Mouse (Mus musculus): ENCODE data around the gene Il27.

The Il27 gene

DNA sequence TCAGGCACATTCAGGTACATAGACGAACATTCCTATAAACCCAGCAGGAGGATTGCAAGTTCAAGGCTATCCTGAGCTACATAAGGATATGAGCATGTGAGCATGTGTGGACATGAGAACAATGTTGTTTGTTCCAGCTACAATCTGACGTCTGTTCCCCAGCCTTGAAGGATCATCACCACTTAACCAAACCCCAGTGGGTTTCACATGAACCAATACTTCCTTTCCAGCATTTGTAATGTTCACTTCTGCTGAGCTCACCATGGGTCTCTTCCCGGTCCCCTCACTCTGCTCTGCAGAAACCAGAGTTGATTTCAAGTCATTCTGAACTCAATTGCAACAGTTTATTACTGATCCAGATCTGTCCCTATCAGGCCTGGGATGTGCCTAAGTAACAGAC lies 7.9 kb upstream of the Il27 start:
- no peak for DNase-seq

DNA sequence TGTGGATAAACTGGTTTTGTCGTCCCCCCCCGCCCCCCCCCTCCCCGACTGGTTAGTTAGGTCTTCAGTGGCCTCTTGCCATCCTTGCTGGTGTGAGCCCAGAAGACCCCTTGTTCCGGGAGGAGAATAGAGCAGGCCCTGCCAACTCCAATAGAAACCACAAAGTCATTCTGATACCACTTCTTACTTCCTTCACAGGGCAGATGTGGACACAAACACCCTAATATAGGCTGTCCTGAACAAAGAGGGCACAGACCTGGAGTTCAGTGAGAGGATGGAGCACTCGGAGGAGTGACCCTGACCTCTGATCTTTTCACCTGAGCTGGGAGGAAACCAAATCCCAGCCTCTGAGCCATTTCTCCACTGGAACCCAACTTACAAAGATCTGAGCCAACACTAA lies 7.2 kb upstream of the Il27 start:
- DNase-seq = no peak

DNA sequence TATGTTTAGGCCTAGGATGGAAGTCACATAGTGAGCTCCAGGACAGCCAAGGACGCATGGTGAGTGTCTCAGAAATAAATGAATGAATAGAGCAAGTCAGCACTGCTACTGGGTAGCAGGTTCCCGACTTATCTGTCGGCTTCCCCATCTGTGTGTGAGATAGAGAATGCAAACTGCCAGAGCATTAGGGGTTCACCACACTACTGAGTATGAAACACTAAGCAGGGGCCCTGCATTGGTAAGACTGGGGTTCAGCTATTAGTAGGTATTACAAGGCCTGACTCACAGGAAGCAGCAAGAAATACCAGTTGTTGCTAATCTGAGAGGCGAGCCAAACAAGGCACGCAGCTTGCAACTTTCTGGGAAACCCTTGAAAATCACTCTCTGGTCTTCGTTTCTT lies 4.2 kb upstream of the Il27 start:
- DNase-seq = no peak

DNA sequence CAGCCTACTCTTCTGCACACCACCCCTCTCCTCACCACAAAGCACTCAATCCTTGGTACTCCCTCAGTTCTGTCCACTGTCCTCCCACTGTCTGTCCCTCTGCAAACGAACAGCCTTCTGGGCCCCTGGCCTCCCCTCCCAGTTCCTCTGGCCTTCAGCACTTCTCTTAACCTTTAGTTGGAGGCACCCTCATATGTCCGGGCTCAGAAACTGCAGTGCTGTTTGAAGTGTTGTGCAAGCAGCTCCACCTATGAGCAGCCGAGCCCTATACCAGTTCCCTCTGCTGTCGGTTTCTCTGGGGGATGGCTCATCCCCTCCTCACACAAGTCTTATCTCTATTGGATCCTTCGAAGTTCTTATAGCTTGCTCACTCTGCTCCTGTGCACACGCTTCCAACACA lies 1.7 kb upstream of the Il27 start:
- no peak for DNase-seq

DNA sequence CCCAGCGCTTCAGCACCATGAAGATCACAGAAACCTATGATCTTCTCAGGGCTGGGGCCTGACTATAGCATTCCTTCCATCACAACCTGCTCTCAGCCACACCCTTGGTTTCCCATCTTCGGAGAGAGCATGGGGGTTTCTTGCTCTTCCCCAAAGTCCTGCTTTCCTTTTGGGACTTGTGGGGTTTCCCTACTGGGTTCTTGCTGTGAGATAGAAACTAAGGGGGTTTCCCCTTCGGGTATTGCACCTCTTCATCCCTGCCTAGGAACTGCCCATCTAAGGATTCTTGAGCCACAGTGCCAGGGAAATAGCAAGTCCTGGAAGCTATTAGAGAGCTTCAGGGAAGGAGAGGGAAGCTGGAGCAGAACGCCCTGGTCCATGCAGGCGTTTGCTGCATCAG lies 1.1 kb upstream of the Il27 start:
- DNase-seq = no peak

DNA sequence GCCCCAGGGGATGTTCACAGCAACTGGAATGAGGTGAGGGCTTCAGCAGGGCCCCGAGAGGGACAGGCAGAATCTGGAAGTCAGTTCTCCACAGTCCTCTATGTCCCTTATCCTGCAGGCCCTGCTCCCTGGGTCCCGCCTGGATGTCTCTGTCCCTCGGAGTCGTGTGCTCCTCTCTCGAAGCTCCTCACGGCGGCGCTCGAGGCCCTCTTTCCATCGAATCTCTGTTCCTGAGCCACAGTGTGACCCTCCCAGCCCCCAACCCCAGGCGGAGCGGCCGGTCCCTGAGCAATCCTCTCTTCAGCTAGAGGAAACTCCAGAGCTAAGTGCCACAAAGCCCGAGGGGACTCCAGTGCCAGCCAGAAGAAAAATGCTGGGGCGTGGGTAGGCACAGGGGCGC lies 7.0 kb downstream of the Il27 start:
- peak in 1 of 2 experiments; percentile 31 for DNase-seq

DNA sequence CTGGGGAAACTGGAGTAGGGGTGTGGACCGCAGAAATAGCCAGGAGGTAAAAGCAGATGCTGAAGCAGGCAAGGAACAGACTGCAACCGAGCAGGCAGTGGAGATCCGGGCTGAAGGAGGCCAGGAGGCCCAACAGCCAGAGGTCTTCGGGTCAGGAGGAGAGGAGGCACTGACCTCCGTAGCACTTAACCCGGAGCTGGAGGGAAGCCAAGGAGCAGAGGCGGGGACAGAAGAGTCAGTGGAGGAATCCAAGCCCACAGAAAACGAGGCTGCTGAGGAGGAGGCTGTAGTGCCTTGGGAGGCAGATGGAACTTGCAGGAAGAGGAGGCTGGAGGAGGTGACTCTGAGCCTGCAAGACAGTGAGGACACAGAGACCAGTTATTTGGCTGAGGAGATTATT lies 7.9 kb downstream of the Il27 start:
- peak; percentile 61 to 71 for DNase-seq

DNA sequence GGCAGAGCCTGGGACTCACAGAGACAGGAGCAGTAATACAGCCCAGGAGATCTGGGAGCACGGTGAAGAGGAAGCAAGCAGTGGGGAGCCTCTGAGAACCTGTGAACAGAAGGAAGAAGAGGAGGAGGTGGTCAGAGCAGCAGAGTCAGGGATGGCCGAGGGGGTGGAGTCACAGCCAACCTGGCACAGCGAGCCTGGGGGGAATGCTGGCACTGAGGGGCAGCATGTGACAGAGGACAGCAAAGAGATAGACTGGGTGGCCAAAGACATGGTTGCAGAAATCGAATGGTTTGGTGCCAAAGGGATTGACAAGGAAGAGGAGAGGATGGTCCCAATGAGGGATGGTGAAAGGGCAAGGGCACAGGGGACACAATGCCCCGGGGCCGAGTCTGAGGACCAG lies 9.0 kb downstream of the Il27 start, which contains the start of gene Cln3:
TSS of gene Cln3 (minus strand) at position 101 of the 400 bp plus-strand sequence.
- DNase-seq = no peak

DNA sequence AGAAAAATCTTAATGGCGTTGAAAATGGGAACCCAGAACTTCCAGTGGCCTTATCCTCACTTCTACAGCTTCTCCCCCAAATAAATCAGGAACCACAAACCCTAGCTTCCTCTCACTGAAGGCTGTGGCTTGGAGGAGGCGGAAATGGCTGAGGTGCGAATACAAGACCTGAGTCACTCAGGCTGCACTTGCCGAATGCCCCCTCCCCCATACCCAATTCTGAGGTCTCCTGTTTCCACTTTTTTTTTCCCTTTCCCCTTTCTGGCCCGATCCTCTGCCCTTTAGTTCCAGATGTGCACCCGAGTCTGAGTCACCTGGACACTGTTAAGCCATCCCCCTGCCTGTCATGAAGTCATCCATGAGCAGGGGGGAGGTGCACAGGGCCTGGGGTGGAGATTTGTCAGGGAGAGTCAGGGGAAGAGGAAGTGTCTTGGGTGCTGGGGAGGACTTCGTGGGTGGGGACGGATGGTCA lies 10.2 kb downstream of the Il27 start, which contains the start of gene Apobr:
TSS of gene Apobr (plus strand) at position 437 of the 472 bp plus-strand sequence.
- no peak for DNase-seq

DNA sequence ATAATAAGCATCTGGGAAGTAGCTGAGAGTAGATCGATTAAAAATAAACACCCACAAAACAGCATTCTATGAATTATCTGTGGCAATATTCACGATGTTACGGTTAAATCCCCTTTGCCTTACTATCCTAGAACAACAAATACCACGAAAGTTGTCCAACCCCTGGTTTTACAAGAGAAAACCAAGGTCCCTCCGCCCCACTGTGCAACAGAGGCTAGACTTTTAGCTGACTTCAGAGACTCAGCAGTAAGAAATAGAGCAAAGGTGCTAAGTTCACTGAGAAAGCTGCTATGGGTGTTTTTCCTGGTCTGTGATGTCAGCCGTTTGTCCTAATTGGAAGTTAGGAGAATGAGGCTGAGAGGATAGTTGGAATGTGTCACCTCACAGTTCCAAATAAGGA lies 11.0 kb downstream of the Il27 start:
- DNase-seq = no peak

DNA sequence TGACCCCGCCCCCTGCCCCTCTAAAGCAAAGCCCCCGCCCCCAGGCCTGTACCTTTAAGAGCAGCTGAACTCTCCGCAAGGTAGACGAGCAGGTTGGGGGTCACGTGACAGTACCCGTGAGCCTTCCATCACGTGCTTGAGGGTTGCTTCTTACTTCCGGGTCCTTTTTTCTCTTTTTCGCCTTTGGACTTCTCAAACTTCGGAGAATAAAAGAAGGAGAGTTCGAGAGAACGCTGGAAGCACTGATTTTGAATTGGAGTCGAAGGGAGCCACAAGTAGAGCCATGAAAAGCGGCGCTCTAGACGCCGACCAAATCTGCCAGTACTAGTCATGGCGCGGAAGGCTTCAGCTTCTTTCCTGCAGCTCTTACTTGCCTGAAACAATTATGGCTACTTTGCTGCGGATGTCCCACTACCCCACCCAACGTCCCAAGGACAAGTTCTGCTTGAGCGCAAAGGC lies 11.5 kb downstream of the Il27 start:
- peak; percentile 92 for DNase-seq

DNA sequence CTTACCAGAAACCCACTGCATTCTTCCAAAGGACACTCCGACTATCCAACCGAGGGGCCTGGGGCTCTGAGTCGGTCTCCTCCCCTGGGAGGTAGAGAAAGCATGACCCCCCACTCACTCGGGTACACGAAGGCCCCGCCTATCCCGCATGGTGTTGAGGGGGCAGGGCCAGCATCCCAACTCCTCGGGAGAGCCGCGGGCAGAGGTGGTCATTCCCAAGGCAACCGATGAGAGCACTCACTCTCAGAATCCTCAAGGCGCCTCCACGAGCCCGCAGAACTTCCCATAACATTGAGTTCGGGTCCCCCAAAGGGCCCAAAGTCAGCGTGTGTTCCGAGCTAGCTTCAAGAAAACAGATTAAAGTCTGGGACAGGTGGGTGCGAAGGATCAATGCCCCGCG lies 12.0 kb downstream of the Il27 start:
- DNase-seq = peak in 1 of 2 experiments; percentile 45

DNA sequence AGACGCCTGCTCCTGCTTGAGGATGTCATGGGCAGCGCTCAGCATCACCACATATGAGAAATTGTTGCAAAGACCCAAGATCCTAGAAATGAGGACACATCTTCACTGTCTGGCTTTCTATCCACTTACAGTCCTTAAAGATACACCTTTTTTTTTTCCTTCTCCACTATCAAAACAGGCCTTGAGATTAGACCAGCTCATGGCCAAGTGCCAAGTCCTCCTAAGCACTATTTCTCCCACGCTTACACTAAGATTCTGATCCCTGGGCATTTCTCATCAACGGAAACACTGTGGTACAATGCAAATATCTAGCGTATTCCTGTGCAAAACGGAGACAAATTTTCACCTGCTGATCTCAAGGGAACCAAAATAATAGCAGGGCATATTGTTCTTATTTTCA lies 13.1 kb downstream of the Il27 start:
- DNase-seq = no peak

DNA sequence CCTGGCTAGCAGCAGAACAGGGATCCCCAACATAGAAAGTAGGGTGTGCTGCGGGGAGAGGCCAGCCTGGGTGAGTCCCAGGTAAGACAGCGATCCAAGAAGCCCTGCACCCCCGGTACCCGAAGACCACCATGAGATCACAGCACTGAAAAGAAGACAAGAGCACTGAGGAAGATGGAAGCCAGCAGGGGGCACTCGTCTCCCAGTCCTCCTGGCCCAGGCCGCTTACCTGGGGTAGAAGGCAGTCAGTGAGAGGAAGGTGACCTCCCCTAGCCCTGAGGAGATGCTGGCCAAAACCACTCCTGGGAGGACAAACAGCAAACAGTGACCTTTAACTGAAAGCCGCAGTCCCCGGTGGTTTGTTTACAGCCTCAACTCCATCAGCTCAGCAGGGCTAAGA lies 15.6 kb downstream of the Il27 start:
- peak; percentile 76 to 77 for DNase-seq

DNA sequence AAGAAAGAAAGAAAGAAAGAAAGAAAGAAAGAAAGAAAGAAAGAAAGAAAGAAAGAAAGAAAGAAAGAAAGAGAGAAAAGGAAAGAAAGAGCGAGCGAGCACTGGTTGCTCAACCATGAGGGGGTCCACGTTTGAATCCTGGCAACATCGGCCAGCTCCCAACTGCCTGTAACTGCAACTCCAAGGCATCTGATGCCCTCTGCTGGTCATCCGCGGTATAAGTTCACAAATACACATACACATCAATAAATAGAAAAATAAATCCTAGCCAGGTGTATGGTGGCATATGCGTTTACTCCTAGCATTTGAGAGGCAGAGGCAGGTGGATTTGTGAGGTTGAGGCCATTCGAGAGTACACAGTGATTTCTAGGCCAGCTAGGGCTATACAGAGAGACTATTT lies 17.8 kb downstream of the Il27 start:
- peak in 1 of 2 experiments; percentile 76 for DNase-seq

DNA sequence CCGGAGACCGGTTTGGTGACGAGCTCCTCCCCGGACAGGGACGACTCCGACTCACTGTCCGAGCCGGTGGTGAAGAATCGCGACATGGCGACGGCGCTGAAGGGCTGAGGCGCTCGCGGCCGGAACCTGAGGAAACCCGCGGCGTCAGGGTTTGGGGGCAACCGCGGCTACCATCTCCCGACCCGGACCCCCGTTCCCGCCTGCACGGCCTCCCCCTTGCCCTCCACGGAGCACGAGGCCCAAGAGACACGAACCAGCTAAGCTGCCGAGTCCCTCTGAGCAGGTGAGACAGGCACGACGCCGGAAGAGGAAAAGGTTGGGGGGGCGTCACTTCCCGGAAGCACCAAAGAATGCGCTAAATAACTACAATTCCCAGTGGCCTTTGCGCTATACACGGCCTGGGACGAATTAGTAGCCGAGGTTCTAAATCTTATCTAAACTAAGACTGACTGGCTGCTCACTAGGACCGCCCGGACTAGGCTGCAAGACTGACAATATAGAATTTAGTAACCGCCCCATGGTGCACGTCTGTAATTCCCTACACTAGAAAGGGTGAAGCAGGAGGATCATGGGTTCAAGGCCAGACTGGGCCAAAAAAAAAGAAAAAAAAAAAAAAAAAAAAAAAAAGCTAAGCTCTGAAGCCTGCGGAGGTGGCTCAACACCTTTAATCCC lies 28.5 kb downstream of the Il27 start, which contains the start of gene Eif3c:
TSS of gene Eif3c (minus strand) at position 318 of the 672 bp plus-strand sequence.
- DNase-seq = peak; percentile 89 to 91

DNA sequence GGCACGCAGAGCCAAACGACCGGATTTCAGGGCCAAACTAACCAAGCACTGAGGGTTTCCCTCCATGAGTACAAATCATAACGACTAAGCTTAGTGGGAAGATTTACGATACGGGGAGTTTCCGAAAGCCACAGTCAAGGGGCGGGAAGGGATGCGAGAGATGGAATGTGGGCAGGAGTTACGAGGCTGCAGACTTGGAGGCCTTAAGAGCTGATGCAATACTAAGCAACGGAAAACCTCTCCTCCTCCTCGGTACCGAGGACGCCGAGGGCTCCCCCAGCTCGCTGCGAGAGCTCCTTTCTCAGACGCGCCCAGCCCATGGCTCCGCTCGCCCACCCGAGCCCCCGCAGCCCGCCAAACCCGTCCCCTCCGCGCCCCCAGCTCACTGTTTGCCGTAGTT lies 29.0 kb downstream of the Il27 start:
- DNase-seq = no peak

DNA sequence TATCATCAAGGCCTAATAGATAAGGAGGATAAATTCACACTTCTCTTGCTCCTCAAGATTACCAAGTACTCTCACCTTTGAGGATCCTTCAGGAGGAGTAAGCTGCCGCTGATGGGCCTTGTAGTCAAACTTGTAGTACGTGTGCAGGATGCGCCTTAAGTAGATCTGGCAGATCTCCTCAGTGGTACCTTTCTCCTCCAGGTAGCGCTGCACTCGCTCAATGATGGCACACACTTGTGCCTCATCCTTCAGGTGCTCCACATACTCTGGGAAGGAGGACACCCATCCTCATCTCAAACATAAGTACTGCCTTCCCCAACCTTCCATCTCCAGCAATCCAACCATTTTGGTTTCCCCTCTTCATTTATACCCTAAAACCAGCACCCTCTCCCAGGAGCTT lies 38.1 kb downstream of the Il27 start:
- no peak for DNase-seq

DNA sequence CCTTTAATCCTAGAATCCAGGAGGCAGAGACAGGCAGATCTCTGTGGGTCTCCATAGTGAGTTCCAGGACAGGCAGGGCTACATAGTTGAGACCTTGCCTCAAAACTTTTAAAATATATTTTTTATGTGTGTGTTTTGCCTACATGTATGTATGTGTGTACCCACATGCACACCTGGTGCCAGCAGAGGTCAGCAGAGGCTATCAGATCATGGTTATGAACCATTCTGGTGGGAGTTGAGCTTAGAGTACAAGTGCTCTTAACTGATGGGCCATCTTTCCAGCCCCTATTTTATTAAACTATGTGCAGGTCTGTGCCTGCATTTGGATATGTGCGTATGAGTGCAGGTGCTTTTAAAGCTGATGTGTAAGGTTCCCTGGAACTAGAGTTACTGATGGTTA lies 39.9 kb downstream of the Il27 start:
- no peak for DNase-seq

DNA sequence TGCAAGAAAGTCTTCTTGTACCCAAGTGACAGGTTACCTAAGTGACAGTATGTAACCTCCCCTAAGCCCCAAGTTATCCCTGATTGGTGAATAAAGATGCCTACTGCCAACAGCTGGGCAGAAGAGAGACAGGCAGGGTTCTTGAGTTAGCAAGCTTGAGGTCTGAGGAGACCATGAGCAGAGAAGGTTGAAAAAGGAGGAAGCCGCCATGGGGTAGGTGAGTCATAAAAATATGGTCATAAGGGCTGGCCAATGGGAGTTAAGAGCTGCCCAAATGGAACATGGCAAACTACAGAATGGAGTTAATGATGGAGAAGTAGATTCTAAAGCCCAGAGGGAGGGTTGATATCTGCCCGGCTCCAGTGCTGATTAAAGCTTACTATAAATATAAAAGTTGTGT lies 49.1 kb downstream of the Il27 start:
- no peak for DNase-seq

DNA sequence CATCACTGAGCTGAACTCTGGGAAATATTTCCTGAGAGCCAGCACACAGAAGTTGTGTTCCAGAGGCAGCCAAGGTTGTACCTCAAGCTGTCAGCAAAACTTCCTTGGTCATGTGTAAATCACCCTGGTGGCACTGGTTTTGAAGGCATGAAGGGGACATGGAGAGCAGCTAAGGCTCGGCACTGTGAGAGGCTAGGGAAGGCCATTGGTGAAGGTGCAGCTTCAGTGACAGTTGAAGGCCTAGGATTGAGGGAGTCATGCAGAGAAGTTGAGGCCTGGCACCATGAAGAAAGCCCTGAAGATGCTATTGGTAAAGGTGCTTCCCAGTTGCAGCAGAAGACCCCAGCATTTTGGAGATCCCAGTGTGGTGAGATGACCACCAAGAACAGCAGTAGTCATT lies 53.1 kb downstream of the Il27 start:
- DNase-seq = no peak

Data from kidney, adult 8-10 months (tissue).